Mouse (Mus musculus) intestine, embryonic 14.5 days (tissue): ENCODE results near the gene Lrrc47. TPM values are rescaled to one million over a fixed set of nuclear protein-coding genes. Genes with fewer than 3 reads are reported as not detected.

ENCODE experiments used
- ATAC-seq: fragments of 200-750 bp; cut with Nextera tagmentation; replicated peaks from 2 replicates; pipeline ENCODE4 v1.8.0; 2017; ENCODE audit warnings: low read depth, moderate number of reproducible peaks, moderate TSS enrichment, moderate library complexity; ENCODE audit not compliant: low FRiP score, low TSS enrichment
- DNase-seq: peaks from one replicate; pipeline ENCODE4 v3.0.0-alpha.2; 2018; ENCODE audit warnings: low spot score
- H3K27ac ChIP-seq: fragments of 300-500 bp; sonication (generic); 2 replicates; pipeline ENCODE4 v1.5.1; 2014; ENCODE audit warnings: low read depth, mild to moderate bottlenecking, control low read depth
- H3K27me3 ChIP-seq: fragments of 300-500 bp; sonication (generic); replicated peaks from 2 replicates; pipeline ENCODE4 v1.6.1; 2014; ENCODE audit warnings: low read length, control low read depth; ENCODE audit not compliant: control insufficient read depth, insufficient read depth
- H3K36me3 ChIP-seq: fragments of 300-500 bp; sonication (generic); 2 replicates; pipeline ENCODE4 v1.6.1; 2014; ENCODE audit warnings: low read length, control low read depth; ENCODE audit not compliant: control insufficient read depth, insufficient read depth
- H3K4me1 ChIP-seq: fragments of 300-500 bp; sonication (generic); replicated peaks from 2 replicates; pipeline ENCODE4 v1.6.1; 2014; ENCODE audit warnings: low read length, control low read depth, mixed read lengths; ENCODE audit not compliant: control insufficient read depth, insufficient read depth
- H3K4me2 ChIP-seq: fragments of 300-500 bp; sonication (generic); 2 replicates; pipeline ENCODE4 v1.6.1; 2014; ENCODE audit warnings: low read length
- H3K4me3 ChIP-seq: fragments of 300-500 bp; sonication (generic); 2 replicates; pipeline ENCODE4 v1.5.1; 2014; ENCODE audit warnings: low read depth, low read length, control low read depth, mixed read lengths
- H3K9ac ChIP-seq: fragments of 300-500 bp; sonication (generic); 2 replicates; pipeline ENCODE4 v1.6.1; 2014; ENCODE audit warnings: mild to moderate bottlenecking, low read length
- H3K9me3 ChIP-seq: fragments of 300-500 bp; sonication (generic); 2 replicates; pipeline ENCODE4 v1.6.1; 2016; ENCODE audit warnings: low read length, control low read depth; ENCODE audit not compliant: control insufficient read depth
- WGBS: fragments of 180-500 bp; shearing (Covaris S2); extraction: QIAGEN DNeasy Blood & Tissue Kit; methylation state at CpG from one replicate; pipeline ENCODE4 v1.1.7; 2014; 5-methylcytosine and 5-hydroxymethylcytosine counted together
- polyA plus RNA-seq: library from polyadenylated mRNA; unstranded; fragments of >200 nt; fragmentation: Nextera tagmentation; extraction: Ambion mirVana; gene quantifications from 2 replicates; pipeline ENCODE4 v1.2.1, GENCODE M21; 2014

The Lrrc47 gene
- polyA plus RNA-seq, 1 experiment from 2014 or later, result 14.2 TPM

- no peak overlapping the region for H3K4me2 ChIP-seq
- H3K4me1 ChIP-seq, result no peaks in the 10 kb centered on the region
- no peak overlapping the region for H3K4me3 ChIP-seq
- no peaks in the 10 kb centered on the region for H3K36me3 ChIP-seq
- H3K27ac ChIP-seq, result no peak overlapping the region
- no peak for DNase-seq
- ATAC-seq, result no peak
- no peaks in the 10 kb centered on the region for H3K9me3 ChIP-seq
- WGBS, result 87% methylated on average over 7 of the region's 7 CpGs
- H3K9ac ChIP-seq, result no peak overlapping the region
- H3K27me3 ChIP-seq, result no peaks in the 10 kb centered on the region
Observed at GRCm38 (mm10) chr4:154055482-154055881, 44.0 kb downstream of the Lrrc47 start.

GRCm38 (mm10) chr4:154056046-154056445 lies 44.5 kb downstream of the Lrrc47 start:
- Histone ChIP-seq H3K4me1 (no peaks in the 10 kb centered on the region), H3K36me3 (no peaks in the 10 kb centered on the region), H3K9me3 (no peaks in the 10 kb centered on the region), H3K9ac (no peak overlapping the region), H3K27me3 (no peaks in the 10 kb centered on the region), H3K4me2 (no peak overlapping the region), H3K27ac (no peak overlapping the region), H3K4me3 (no peak overlapping the region)
- WGBS, result 73% methylated on average over 2 of the region's 2 CpGs
- no peak for DNase-seq
- ATAC-seq, result no peak

- H3K4me2 ChIP-seq, result no peak overlapping the region
- ATAC-seq (no peak), DNase-seq (no peak)
- 43% methylated on average over 2 of the region's 2 CpGs for WGBS
- no peaks in the 10 kb centered on the region for H3K4me1 ChIP-seq
- no peak overlapping the region for H3K4me3 ChIP-seq
- H3K27me3 ChIP-seq, result no peaks in the 10 kb centered on the region
- H3K27ac ChIP-seq, result no peak overlapping the region
- no peak overlapping the region for H3K9ac ChIP-seq
- no peaks in the 10 kb centered on the region for H3K9me3 ChIP-seq
- no peaks in the 10 kb centered on the region for H3K36me3 ChIP-seq
Observed at GRCm38 (mm10) chr4:154056661-154057060, 45.1 kb downstream of the Lrrc47 start.

GRCm38 (mm10) chr4:154057696-154058095 lies 46.2 kb downstream of the Lrrc47 start:
- H3K9ac ChIP-seq, result no peak overlapping the region
- H3K4me2 ChIP-seq, result no peak overlapping the region
- ATAC-seq, result no peak
- 64% methylated on average over 4 of the region's 4 CpGs for WGBS
- H3K36me3 ChIP-seq, result no peaks in the 10 kb centered on the region
- no peak for DNase-seq
- no peak overlapping the region for H3K27ac ChIP-seq
- no peaks in the 10 kb centered on the region for H3K9me3 ChIP-seq
- H3K4me3 ChIP-seq, result no peak overlapping the region
- H3K27me3 ChIP-seq, result no peaks in the 10 kb centered on the region
- H3K4me1 ChIP-seq, result no peaks in the 10 kb centered on the region

- no peaks in the 10 kb centered on the region for H3K4me1 ChIP-seq
- H3K27me3 ChIP-seq, result no peaks in the 10 kb centered on the region
- H3K27ac ChIP-seq, result no peak overlapping the region
- no peak overlapping the region for H3K4me2 ChIP-seq
- no peak for DNase-seq
- no peak overlapping the region for H3K9ac ChIP-seq
- ATAC-seq, result peak; percentile 61; the same call in 1 of the 2 replicates
- H3K4me3 ChIP-seq, result no peak overlapping the region
- WGBS, result 59% methylated on average over 14 of the region's 14 CpGs
- H3K9me3 ChIP-seq, result no peaks in the 10 kb centered on the region
- no peaks in the 10 kb centered on the region for H3K36me3 ChIP-seq
Observed at GRCm38 (mm10) chr4:154064827-154065773, 53.6 kb downstream of the Lrrc47 start.

GRCm38 (mm10) chr4:154070896-154071295 lies 59.4 kb downstream of the Lrrc47 start:
- Histone ChIP-seq H3K9ac (no peak overlapping the region), H3K4me2 (no peak overlapping the region), H3K27me3 (peaks cover 23% of the 10 kb centered on the region), H3K9me3 (no peaks in the 10 kb centered on the region), H3K4me1 (no peaks in the 10 kb centered on the region), H3K4me3 (no peak overlapping the region), H3K27ac (no peak overlapping the region), H3K36me3 (no peaks in the 10 kb centered on the region)
- DNase-seq (peak; percentile 80), ATAC-seq (0 out of 2 replicates have a peak, but pooled peaks have one; percentile 64)
- 0% methylated on average over 5 of the region's 5 CpGs for WGBS

Other genes with a start within 250 kb of the Lrrc47 start
- gene A430005L14Rik, start 54.5 kb upstream of the Lrrc47 start, polyA plus RNA-seq, result 74.0 and 76.1 TPM in 2 replicates
- gene Dffb, start 36.6 kb upstream of the Lrrc47 start, polyA plus RNA-seq, result 12.1 and 15.1 TPM in 2 replicates
- 13.9 and 14.8 TPM in 2 replicates for gene Cep104, start 36.5 kb upstream of the Lrrc47 start, polyA plus RNA-seq
- gene Smim1, start 14.5 kb downstream of the Lrrc47 start, polyA plus RNA-seq, result 102 and 112 TPM in 2 replicates
- gene Ccdc27, start 30.9 kb downstream of the Lrrc47 start, polyA plus RNA-seq, result not detected in 2 replicates
- gene Trp73, start 128.5 kb downstream of the Lrrc47 start, polyA plus RNA-seq, result 0.19 and 0.20 TPM in 2 replicates
- gene Wrap73, start 130.6 kb downstream of the Lrrc47 start, polyA plus RNA-seq, result 32.7 and 37.4 TPM in 2 replicates
- gene Tprgl, start 148.9 kb downstream of the Lrrc47 start, polyA plus RNA-seq, result 125 and 133 TPM in 2 replicates
- gene Megf6, start 159.0 kb downstream of the Lrrc47 start, polyA plus RNA-seq, result 16.1 and 17.1 TPM in 2 replicates